Mouse (Mus musculus) thymus, adult 2 months (tissue): ENCODE data around the gene Megf11.

Experiments
- CTCF ChIP-seq: fragments of 200-500 bp; IDR thresholded peaks from 2 replicates; pipeline ENCODE4 v1.5.1; 2012; ENCODE audit warnings: mild to moderate bottlenecking, control low read depth, low read length, moderate library complexity, borderline replicate concordance; ENCODE audit not compliant: control insufficient read depth, poor library complexity, insufficient read depth; ENCODE audit errors: extremely low read depth
- POLR2A ChIP-seq: fragments of 200-500 bp; IDR thresholded peaks from 2 replicates; pipeline ENCODE4 v1.6.1; 2012; ENCODE audit warnings: mild to moderate bottlenecking, low read length, control low read depth, moderate library complexity; ENCODE audit not compliant: control insufficient read depth, poor library complexity, insufficient read depth; ENCODE audit errors: extremely low read depth

DNA sequence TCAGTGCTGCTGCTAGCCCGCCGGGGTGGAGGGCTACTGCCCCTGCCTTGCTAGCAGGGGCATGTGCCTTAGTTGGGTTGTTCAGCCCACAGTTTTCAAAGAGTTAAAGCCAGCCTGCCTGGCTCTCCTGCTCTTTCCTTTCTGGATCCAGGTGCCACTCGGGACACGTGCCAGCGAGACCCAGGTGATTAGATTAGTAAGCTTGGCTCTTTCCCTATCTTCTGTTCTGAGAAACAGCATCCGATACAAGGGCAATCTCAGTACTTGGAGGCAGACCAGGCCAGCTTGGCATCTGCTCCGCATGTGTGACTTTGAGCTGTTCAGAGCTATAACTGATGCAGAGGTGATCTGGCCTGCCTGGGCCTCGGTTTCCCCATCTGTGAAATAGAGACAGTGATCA lies 209.0 kb downstream of the Megf11 start:
- no peak for TF ChIP-seq CTCF
- TF ChIP-seq POLR2A, result no peak
